Mouse (Mus musculus): ENCODE measurements around the gene Tas2r123. TPM values are rescaled to one million over a fixed set of nuclear protein-coding genes. Genes with fewer than 3 reads are reported as not detected.

Tas2r123 gene
- not detected for total RNA-seq (2021)

DNA sequence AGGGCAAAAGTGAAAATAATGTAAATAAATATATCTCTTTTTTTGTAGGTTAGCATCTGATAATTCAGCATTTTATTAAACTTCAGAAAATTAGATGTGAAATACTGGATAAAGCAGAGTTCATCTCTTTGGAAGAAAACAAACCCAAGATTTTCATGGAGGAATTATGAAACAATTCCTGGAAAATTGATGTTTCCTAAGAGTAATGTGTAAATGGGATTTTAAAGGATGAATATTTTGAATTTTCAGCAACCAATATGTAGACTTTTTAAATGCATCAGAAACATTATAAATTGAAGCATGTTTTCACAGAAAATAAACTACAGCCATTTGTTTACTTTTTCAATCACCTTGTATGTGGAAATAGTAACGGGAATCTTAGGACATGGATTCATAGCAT, at the start of gene Tas2r123:
Gene Tas2r123, plus strand, starts transcription at position 301 of the 400 bp plus-strand sequence.
- DNase-seq: no peak

DNA sequence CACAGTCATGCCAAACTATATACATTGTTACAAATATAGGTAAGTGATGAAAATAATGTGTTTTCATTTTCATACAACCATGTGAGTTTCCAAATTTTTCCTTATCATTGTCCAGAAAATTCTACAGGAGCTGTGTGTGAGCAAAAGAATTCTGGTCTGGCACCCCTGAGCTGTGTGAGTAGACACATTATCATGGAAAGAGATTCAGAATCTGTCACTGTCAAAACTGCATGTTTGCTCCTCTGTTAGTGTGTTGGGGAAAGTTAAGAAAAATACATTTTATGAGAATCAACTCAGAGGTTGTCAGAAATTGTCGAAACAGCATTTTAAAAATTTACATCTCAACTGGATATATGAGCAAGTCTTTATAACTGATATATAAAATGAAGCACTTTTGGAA, 44.4 kb upstream of the Tas2r123 start, which contains the start of gene Tas2r117:
Gene Tas2r117, plus strand, starts transcription at position 301 of the 400 bp plus-strand sequence.
- DNase-seq: no peak

DNA sequence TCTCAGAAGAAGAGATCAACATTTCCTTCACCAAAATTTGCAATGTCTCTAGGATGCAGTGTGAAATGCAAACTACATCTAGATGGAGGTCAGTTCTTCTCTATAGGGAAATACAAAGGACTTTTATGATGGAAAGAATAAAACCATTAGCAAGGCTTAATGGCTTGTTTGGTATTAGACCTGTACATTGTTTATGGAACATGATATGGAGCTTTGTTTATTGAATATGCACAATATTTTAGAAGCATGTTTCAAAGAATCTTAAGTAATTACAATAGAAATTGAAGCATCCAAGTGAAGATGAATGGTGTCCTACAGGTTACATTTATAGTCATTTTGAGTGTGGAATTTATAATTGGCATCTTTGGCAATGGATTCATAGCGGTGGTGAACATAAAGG, 8.2 kb downstream of the Tas2r123 start, which contains the start of gene Tas2r116:
Gene Tas2r116, plus strand, starts transcription at position 301 of the 400 bp plus-strand sequence.
- DNase-seq: no peak

DNA sequence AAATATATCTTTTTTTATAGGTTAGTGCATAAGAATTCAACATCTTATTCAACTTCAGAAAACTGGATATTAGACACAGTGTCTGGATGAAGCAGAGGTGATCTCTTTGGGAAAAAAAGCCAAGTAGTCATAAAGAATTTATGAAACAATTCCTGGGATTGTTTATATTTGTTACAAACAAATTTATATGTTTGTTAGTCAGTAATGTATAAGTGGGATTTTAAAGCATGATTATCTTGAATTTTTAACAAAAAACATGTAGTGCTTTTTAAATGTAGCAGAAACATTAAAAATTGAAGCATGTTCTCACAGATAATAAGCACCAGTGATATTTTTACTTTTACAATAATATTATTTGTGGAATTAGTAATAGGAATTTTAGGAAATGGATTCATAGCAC, 20.8 kb downstream of the Tas2r123 start, which contains the start of gene Tas2r110:
Gene Tas2r110, plus strand, starts transcription at position 301 of the 400 bp plus-strand sequence.
- no peak for DNase-seq

DNA sequence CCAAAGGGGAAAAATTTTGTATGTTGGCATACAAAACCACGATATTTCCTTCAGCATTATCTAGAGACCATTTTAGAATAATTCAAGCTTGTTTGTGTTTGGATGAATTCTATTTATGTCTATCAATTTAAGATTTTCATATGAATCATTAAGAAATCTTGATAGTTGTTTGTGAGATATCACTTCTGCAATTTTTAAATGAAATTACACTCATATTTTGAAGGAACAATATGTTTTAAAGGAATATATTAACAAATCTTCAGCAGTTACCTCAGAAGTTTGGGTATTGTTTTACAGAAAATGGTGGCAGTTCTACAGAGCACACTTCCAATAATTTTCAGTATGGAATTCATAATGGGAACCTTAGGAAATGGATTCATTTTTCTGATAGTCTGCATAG, 45.8 kb downstream of the Tas2r123 start, which contains the start of gene Tas2r113:
Gene Tas2r113, plus strand, starts transcription at position 301 of the 400 bp plus-strand sequence.
- no peak for DNase-seq

Other genes with a start within 250 kb of the Tas2r123 start
- not detected for gene A630073D07Rik, start 195.6 kb upstream of the Tas2r123 start, total RNA-seq (2021)
- not detected for gene Tas2r120, start 190.2 kb upstream of the Tas2r123 start, total RNA-seq (2021)
- gene Tas2r121, start 146.1 kb upstream of the Tas2r123 start, total RNA-seq (2021): not detected
- gene Tas2r122, start 135.2 kb upstream of the Tas2r123 start, total RNA-seq (2021): not detected
- not detected for gene Tas2r115, start 109.1 kb upstream of the Tas2r123 start, total RNA-seq (2021)
- gene Tas2r124, start 92.4 kb upstream of the Tas2r123 start, total RNA-seq (2021): not detected
- not detected for gene Tas2r102, start 85.0 kb upstream of the Tas2r123 start, total RNA-seq (2021)
- not detected for gene Tas2r136, start 69.0 kb upstream of the Tas2r123 start, total RNA-seq (2021)
- gene Tas2r117, start 44.3 kb upstream of the Tas2r123 start, total RNA-seq (2021): not detected
- not detected for gene Tas2r116, start 8.3 kb downstream of the Tas2r123 start, total RNA-seq (2021)
- gene Tas2r110, start 20.9 kb downstream of the Tas2r123 start, total RNA-seq (2021): not detected
- not detected for gene Tas2r113, start 45.9 kb downstream of the Tas2r123 start, total RNA-seq (2021)
- not detected for gene Tas2r125, start 62.5 kb downstream of the Tas2r123 start, total RNA-seq (2021)
- not detected for gene Tas2r129, start 104.0 kb downstream of the Tas2r123 start, total RNA-seq (2021)
- gene Tas2r131, start 110.8 kb downstream of the Tas2r123 start, total RNA-seq (2021): not detected
- not detected for gene Tas2r109, start 133.8 kb downstream of the Tas2r123 start, total RNA-seq (2021)
- not detected for gene Tas2r103, start 190.0 kb downstream of the Tas2r123 start, total RNA-seq (2021)
- gene Tas2r140, start 208.7 kb downstream of the Tas2r123 start, total RNA-seq (2021): not detected

Data from heart, postnatal 4 days (tissue).